Mouse (Mus musculus): ENCODE data around the gene Olfr659.

Olfr659 gene

GRCm38 (mm10) chr7:104666453-104666852 lies at the start of gene Olfr659:
TSS of gene Olfr659 (plus strand) at chr7:104666753.
- no peak for DNase-seq (ENCODE audit: low spot score in 2 of 2)

- DNase-seq (ENCODE audit: low spot score in 2 of 2) = no peak
These were observed 42.1 kb upstream of the Olfr659 start, which contains the start of gene Olfr657 for GRCm38 (mm10) chr7:104624494-104624893. TSS of gene Olfr657 (plus strand) at chr7:104624794.

GRCm38 (mm10) chr7:104646841-104647482 lies 19.6 kb upstream of the Olfr659 start, which contains the start of gene Olfr658:
TSS of gene Olfr658 (minus strand) at chr7:104647305.
- DNase-seq (ENCODE audit: low spot score in 2 of 2) = peak; percentile 6 to 8

GRCm38 (mm10) chr7:104686201-104686600 lies 19.6 kb downstream of the Olfr659 start, which contains the start of gene Olfr661:
TSS of gene Olfr661 (plus strand) at chr7:104686501.
- no peak for DNase-seq (ENCODE audit: low spot score in 2 of 2)
